Mouse (Mus musculus) CD8-positive naive resting alpha-beta T cell, adult 57 days (primary cell): ENCODE measurements around the gene Cript. TPM values are rescaled to one million over a fixed set of nuclear protein-coding genes. Genes with fewer than 3 reads are reported as not detected.

Experiments used
- total RNA-seq: library from RNA; stranded (reverse); gene quantifications from one replicate; pipeline ENCODE4 v1.2.4, GENCODE M21; 2023

Cript gene
- total RNA-seq = 73.3 TPM

DNA sequence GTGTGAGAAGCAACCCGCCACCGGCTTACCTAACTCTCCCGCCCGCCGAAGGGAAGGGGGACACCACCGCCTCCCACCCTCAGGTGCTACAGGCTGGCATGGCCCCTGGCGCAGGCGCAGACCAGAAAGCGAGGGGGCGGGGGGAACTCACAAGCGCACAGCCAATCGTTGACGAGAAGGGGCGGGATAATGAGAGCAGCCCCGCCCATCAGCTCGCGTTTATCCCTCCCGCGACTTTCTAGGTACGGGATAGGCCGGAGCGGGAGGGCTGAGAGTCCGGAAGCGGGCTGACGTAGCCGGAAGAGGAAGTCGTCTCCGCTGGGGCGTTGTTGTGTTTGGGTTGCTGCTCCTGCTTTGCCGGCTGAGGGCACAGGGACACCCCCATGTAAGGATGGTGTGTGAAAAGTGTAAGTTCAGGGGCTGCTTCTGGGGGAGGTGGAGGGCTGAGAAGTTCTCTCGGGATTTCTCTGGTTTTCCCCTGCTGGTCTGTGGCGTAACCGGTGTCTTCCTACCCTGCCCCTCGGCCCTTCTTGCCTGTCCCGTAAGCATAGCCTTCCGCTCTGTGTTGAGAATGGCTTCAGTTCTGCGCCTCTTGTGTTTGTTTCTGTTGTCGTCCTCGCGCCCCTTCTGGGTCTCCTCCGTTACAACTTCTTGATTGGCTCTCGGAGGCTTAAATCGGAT lies at the start of gene Cript, which contains the start of gene Pigf:
Gene Cript (plus strand): TSS at position 282 of the 681 bp plus-strand sequence.
Gene Pigf (minus strand): TSS at position 138 of the 681 bp plus-strand sequence.

Other genes starting within 250 kb of the Cript start
- not detected for gene Tmem247, start 108.2 kb upstream of the Cript start, total RNA-seq
- gene Atp6v1e2, start 77.7 kb upstream of the Cript start, total RNA-seq = not detected
- 4.9 TPM for gene Rhoq, start 62.5 kb upstream of the Cript start, total RNA-seq
- gene Pigf, start 144 bp upstream of the Cript start, total RNA-seq = 11.3 TPM
- gene Socs5, start 82.1 kb downstream of the Cript start, total RNA-seq = 18.2 TPM
- 16.9 TPM for gene Mcfd2, start 240.4 kb downstream of the Cript start, total RNA-seq